Mouse (Mus musculus): ENCODE results near the gene Creb5.

Gene Creb5

DNA sequence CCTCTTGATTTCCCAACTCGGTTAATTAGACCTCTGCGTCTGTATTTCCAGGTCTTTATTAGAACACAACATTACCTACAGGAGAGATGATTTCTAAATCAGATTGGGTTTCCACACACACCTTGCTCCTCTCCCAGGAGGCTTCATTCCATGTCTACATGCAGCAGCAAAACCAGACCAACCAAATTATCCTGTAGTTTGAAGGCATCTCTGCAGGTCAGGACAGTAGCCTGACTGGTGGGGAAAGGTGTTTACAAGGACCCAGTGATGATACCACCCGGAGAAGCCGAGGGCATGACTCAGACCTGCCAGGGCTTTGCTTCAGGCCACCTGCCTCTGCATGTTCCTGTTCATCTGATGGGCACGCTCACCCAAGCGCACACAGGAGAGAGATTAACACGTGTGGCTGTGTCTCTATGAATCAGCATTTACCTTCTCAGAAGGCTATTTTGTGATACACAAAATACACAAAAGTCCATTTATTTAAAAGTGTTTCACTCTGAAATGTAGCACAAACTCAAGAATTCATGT, 355.8 kb downstream of the Creb5 start:
- no peak for DNase-seq (ENCODE audit: low spot score in 2 of 2)

DNA sequence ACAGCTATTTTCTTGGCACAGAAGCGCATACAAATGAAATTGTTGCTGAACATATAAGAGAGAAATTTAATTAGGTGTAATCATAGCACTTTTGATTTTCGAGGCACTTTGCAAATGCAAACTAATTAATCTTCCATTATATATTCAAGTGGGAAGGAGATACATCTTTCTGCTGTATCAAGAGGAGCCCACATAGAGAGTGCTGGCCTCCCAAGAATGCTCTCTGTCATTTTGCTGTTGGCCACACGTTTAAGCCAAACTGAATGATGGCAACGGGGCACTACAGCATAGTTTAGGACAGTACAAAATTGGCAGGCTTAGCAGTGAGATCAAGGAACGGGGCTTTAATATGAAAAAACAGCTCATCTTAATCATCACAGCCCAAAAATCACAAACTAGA, 356.4 kb downstream of the Creb5 start:
- no peak for DNase-seq (ENCODE audit: low spot score in 2 of 2)

- DNase-seq (ENCODE audit: low spot score in 2 of 2): no peak
Observed at GRCm38 (mm10) chr6:53644056-53644455, 357.0 kb downstream of the Creb5 start.

DNA sequence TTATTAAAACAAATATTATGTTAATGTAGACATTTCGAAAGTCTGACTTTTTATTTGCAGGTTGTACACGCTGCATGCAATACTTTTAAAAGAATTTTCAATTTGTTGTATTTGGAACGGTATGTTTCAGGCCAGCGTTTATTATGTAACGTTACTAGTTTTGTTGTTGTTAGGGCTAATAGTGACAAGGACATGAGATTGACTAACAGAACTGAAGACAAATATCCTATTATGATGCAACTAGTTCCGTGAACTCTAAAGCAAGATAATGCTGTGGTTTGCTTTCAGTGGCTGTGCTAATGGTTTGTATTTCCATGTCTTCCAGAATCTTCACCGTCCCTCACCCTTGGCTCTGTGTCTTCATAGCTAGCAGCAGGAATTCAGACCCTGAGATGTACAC, 357.9 kb downstream of the Creb5 start:
- DNase-seq (ENCODE audit: low spot score in 2 of 2): no peak

GRCm38 (mm10) chr6:53649782-53650181, 362.7 kb downstream of the Creb5 start:
- no peak for DNase-seq (ENCODE audit: low spot score in 2 of 2)

GRCm38 (mm10) chr6:53652691-53653090, 365.6 kb downstream of the Creb5 start:
- DNase-seq (ENCODE audit: low spot score in 2 of 2): no peak

- no peak for DNase-seq (ENCODE audit: low spot score in 2 of 2)
Observed at GRCm38 (mm10) chr6:53653706-53654360, 366.8 kb downstream of the Creb5 start.

GRCm38 (mm10) chr6:53654361-53654824, 367.3 kb downstream of the Creb5 start:
- no peak for DNase-seq (ENCODE audit: low spot score in 2 of 2)

DNA sequence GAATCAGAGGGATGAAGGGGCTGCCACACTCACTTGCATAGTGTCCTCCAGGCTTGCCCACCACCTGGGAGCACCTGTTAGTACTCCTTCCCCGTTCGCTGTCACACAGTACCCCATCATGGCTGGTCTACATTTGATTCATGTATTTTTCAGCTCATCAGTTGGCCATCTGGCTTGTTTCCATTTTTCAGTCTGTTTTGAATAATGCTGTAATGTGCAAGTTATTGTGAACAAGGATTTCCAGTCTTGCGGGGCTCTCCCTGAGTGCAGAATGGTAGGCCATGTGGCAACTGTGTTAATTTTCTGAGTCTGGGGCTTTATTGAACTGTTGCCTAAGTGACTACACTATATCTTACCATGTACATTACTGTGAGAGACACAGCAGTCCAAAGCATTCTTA, 369.4 kb downstream of the Creb5 start:
- DNase-seq (ENCODE audit: low spot score in 2 of 2): no peak

DNA sequence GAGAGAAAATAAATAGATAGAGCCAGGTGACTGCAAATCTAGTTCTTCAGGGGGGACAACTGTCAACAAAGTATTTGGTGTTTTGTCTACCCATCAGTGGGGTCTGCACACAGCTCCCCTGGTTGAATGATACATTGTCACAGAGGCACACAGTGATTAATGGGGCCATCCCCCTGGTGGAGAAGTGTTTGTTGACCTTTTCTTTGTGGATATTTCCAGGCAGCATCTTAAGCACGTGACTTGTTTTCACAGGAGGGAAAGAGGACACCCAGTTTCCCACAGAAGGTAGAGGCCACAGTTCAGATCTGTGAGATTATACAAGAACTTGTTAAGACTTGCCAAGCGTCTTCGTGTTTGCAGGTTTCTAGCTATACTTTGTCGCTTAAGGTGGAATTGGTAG, 370.4 kb downstream of the Creb5 start:
- no peak for DNase-seq (ENCODE audit: low spot score in 2 of 2)

DNA sequence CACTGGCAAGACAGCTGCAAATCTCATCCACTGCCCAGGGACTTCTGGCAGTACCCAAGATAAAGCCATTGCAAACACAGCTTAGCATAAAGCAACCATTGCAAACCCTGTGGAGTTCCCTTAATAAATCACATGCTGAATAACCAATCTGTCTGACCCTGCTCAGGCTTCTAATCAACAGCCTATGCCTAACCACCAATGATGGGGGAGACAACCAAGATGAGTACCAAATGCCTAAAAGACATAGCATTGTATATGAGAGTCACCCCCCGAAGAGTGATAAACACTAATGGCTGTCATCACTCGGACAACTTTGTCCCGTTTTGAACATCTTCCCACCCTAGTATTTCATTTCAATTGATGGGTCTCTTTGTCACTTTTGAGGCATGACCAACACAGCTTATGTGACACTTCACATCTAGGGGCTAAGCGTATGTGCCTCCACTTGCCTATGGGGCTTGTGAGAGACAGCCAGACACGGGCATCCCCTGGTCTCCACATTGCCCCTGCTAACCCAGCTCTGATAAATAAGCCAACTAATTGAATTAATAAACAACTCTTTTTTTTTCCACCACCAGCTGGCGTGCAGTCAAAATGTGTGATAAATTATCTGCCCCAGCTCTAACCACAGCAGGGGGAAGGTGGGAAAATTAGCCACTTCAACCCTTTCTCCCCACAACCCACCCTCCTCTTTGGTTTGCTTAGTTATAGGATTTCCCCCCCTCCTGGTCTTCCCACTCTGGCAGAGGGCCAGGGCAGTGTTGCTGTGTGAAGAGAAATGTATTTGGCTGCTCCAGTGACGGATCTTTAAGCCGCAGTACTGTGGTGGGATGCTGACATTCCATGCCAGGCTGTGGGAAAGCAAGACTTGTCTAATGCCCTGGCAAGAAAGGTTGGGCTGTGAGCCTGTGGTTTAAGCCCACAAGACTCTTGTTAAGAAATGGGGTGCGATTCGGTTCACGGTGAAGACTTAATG, 376.1 kb downstream of the Creb5 start:
- DNase-seq (ENCODE audit: low spot score in 2 of 2): peak in 1 of 2 experiments; percentile 18

DNA sequence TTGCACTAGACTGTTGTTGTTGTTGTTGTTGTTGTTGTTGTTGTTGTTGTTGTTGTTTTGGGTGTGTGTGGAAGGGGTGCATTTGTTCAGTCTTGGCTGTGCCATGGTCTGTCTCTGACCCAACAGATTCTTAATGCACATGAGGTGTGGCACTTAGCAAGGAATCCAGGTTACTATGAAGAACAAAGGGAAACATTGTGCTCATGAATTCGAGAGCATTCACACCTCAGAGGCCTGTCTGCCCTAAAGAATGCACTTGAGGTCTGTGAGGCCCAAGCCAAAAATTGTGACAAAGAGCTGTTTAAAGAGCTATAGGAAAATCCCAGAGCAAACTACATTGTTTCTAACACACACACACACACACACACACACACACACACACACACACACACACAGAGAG, 377.7 kb downstream of the Creb5 start:
- no peak for DNase-seq (ENCODE audit: low spot score in 2 of 2)

- DNase-seq (ENCODE audit: low spot score in 2 of 2): no peak
Observed at GRCm38 (mm10) chr6:53666503-53666902, 379.4 kb downstream of the Creb5 start.

DNA sequence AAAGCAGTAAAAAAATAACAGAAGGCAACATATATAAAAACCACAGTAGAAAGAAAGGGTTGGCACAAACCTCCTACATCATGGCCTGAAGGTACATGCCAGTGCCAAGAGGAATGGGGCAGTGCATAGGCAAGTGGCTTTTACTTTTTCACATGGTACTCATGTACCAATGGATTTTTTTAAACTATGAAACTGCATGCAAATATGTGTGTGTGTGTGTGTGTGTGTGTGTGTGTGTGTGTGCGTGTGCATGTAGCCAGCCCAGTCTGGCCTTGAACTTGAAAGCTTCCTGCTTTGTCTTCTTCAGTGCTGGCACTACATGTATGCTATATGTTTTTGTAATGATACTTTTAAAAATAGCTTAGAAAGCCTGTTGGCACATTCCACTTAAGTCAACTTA, 391.2 kb downstream of the Creb5 start:
- no peak for DNase-seq (ENCODE audit: low spot score in 2 of 2)

- no peak for DNase-seq (ENCODE audit: low spot score in 2 of 2)
Observed at GRCm38 (mm10) chr6:53680046-53680445, 393.0 kb downstream of the Creb5 start.

DNA sequence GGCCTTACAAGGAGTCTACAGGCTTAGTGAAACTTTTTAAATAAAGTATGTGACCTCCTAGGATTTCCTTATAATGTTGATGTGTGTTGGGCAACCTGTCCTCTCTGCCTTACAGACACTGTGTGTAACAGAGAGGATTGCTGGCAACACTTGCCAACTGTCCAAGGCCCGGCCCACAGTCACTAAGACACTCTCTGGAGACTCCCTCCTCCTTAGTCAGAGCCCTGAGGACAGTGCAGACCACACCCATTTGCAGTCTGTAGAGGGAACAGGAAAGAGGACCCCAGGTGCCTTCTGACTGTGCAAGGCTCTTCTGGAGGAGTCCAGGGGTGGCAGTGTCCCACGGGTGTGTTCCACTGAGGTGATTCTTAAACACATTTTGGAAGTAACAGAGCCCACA, 397.3 kb downstream of the Creb5 start:
- DNase-seq (ENCODE audit: low spot score in 2 of 2): no peak

DNA sequence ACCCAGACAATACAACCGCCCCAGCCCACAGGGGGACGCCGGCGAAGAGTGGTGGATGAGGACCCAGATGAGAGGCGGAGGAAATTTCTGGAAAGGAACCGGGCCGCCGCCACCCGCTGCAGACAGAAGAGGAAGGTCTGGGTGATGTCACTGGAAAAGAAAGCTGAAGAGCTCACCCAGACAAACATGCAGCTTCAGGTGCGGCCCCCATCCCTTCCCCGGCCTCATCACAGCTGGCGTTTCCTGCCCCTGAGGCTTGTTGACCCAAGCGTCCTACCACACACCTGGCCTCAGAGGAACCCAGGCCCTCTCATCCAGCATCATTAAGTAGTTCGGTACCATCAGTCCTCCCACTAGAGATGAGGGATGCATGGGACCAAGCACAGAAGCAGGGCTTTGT, 398.3 kb downstream of the Creb5 start:
- no peak for DNase-seq (ENCODE audit: low spot score in 2 of 2)

GRCm38 (mm10) chr6:53688762-53689477, 401.9 kb downstream of the Creb5 start:
- DNase-seq (ENCODE audit: low spot score in 2 of 2): no peak

- no peak for DNase-seq (ENCODE audit: low spot score in 2 of 2)
Observed at GRCm38 (mm10) chr6:53691006-53691405, 403.9 kb downstream of the Creb5 start.

- peak in 1 of 2 experiments; percentile 52 for DNase-seq (ENCODE audit: low spot score in 2 of 2)
Observed at GRCm38 (mm10) chr6:53695216-53695615, 408.1 kb downstream of the Creb5 start.

GRCm38 (mm10) chr6:53696471-53696870, 409.4 kb downstream of the Creb5 start:
- no peak for DNase-seq (ENCODE audit: low spot score in 2 of 2)

DNA sequence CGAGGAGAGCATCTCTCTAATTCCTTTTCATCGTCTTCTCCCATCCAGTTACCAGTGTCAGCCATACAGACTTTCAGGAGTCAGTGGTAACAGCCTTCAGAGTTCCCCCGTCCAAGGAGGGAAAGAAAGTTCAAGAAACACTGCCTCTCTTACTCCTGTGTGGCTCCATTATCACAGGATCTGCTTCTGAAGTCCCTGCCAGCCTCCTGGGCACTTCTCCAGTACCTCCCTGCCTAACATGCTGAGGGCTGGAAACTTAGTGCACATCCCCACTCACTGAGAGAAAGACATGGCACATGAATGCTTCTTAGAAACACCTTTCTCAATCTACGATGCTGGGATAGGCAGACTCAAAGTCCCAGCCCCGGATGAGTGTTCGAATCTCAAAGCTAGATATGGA, 409.9 kb downstream of the Creb5 start:
- DNase-seq (ENCODE audit: low spot score in 2 of 2): peak in 1 of 2 experiments; percentile 17
